Mouse (Mus musculus) ovary, postnatal 36 days (tissue): ENCODE measurements around the gene Nlk.

Experiments
- DNase-seq: peaks from one replicate; pipeline ENCODE4 v3.0.0; 2022; ENCODE audit warnings: low spot score, mixed read lengths

Gene Nlk

DNA sequence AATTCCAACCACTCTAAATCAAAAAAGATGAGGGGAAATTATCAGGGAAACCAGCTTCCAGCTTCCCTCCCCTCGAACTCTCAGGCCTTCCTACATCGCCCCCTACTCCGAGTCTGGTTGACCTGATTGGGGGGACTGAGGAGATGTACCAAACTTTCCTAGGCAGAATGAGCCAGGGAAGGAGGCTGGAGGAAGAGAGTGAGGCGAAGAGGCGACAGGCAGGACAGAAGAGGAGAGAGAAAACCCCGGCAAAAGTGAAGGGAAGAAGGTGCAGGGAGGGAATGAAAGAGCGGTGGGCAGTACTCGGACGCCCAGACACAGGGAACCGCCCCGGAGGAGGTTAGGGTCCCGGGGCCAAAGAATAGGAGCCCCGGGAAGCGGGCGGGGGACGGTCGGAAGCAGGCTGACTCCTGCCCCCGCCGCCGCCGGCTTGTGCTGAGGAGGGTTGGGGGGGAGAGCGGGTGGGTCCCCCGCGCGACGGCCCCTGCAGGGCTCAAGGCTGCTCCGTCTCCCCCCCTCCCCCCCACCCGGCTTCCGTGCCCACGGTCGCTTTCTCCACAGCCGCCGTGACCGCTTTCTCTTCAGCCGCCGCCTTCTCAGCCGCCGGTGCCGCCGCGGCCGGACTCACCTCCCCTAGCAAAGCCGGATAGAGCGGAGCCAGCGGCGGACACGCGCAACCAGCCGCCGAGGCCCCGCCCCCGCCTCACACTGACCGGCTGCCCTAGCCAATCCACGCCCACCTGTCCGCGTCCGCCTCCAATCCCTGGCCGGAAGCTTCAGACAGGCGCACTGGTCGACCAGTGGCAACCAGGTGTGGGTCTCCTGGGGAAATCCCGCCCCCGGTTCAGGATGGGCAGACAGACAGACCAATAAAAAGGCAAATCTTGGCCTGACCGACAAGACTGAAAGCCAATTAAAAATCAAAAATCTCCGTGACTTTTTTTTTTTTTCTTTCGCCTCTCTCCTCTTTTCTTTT, at the start of gene Nlk:
Nlk (minus strand) TSS at position 597 of the 976 bp plus-strand sequence.
- DNase-seq: peak; percentile 99

DNA sequence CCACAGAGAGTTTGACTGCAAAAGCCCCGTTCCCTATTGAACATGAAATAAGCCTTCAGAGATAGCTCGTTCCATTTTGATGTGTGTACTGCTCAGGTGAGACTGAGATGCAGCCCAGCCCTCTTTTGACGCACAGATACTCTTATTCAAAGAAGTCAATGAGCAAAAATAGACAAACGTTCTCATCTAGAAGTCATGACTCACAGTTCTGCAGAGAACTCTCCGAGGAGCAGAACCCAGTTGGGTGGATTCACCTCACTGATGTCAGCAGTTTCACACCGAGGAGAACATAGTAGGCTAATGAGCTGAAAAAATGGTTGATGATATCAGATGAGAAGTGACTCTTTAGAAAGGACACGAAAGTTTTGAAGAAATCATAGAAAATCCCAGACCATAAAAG, 49.1 kb upstream of the Nlk start:
- DNase-seq: no peak

DNA sequence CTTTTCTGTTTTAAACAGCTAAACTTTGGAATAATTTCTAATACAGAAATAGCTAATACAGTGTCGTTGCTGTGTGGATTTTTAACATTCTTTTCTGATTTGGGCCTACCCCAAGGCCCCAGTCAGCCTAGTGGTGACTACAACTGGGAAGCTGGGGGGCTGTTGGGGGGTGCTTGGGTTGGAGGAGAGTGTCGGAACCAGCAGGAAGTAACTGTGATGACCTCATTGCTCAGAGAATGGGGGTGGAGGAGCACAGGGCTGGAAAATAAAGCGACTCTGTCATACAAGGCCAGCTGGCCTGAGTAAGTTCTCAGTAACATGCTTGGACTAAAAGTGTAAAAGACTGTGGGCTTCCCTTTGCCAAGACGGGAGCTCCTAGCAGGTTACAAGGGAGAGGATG, 48.3 kb upstream of the Nlk start:
- no peak for DNase-seq

DNA sequence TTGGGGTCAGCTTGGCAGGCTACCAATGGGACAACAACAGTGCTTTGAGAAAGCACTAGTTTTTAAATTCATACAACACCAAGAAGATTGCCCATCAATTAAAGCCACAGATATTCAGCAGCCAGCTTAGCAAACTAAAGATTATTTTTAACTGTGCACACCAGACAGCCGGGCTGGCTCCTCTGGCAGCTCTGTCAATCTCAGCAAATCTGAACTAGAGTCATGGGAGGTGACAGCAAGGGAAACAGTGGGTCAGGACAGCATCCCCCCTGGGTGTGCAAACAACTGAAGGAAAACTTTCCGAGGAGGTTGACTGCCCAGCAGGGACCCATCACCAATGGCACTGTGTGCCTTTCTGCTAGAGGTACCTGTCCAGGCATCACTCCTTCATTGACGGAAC, 45.3 kb upstream of the Nlk start:
- no peak for DNase-seq

DNA sequence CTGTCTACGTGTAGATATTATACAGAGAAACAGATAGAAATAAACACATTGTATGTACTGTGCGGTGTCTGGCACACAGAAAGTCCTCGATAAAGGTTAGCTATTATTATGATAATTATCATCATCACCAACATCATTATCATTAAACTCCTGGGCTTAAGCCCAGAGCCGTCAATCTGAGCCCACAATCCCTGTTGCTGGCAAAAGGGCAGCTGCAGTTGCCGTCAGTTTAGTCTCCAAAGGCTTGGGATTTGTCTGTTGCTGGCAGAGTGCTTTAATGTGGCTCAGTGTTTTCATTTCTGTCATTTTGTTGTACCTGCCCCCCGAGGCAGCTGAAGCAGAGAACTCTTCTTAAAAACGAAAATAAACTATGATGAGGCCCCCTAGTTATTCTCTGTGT, 44.8 kb upstream of the Nlk start:
- DNase-seq: no peak

DNA sequence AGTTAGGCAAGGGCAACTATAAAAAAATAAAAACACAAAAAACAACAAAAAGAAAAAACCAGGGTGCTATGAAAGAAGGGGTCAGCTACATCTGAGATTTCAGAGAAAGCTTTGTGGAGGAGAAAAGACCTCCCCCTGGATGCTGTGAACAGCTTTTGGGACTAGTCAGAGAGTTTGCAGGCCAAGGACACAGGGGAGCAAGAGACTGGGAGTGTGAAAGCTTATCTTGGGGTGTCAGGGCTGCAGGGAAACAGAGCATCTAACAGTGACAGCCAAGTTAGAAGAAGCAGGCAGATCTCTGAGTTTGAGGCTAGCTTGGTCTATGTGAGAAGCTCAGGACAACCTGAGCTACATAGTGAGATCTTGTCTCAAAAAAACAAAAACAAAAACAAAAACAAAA, 42.2 kb upstream of the Nlk start:
- no peak for DNase-seq

DNA sequence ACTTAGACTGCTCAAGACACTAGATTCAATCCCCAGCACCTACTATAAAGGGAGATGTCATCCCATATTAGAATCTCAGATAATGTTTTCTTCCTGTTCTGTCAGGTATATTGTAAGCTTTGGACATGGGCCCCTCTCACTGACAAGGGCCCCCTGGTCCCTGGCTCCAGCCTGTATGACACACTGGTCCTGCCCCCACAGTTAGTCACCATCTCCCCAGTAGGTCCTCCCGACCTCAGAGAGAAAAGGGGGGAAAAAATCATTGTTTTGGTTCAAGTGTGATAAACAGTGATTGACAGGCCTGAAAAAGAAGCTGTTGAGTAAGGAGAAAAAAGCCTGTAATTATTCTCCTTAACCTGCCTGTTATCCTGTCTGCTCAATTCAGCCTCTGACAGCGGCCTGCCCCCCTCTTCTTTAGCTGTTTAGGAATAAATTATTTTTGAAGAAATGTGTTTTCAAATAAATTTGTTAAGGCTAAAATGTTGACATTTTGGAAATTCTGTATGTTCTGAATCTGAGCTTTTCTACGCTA, 39.8 kb upstream of the Nlk start:
- DNase-seq: no peak

DNA sequence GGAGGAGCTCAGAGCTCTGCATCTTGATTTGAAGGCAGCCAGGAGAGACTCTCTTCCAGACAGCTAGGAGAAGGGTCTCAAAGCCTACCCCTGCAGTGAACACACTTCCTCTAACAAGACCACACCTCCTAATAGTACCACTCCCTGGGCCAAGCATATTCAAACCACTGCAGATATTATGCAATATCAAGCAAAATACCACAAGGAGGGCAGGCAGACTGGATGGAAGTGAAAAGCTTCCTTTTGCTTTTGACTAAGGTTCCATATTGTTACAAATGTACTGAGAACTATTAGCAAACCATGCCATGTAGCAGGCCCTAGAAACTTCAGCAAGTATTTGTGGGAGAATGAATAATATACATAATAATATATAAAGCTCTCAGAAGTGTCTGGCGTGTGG, 38.0 kb upstream of the Nlk start:
- DNase-seq: no peak

DNA sequence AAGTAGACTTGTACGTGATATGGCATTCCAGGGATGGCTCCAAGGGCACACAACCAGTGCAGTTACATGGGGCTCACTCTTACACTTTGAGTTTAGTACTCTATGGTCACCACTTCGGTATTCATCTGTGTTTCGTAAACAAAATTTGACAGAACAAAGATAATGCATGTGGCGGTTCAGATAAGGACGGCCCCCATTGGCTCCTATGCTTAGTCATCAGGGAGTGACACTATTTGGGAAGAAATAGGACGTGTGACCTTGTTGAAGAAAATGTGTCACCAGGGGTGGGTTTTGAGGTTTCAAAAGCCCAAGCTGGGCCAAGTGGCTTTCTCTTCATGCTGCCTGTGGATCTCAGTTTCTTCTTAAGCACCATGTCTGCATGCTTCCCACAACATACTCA, 35.4 kb upstream of the Nlk start:
- DNase-seq: no peak

DNA sequence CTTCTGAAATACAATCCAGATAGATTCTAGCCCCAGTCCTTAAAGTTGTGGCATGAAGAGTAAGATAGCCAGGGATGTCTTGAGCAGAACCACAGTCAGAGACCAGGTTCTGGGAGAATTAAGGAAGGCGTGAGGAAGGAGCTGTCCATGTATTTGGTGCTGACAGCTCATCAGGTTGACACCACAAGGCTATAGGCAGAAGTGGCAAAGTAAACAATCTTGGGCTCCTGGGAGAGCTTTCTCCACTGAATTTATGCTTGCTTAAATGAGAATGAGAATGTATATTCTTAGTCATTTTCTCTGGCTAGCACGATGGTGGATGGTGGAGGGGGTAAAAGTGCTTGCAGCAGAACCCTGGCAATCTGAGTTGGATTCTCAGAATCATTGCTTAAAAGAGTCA, 33.7 kb upstream of the Nlk start:
- DNase-seq: no peak

DNA sequence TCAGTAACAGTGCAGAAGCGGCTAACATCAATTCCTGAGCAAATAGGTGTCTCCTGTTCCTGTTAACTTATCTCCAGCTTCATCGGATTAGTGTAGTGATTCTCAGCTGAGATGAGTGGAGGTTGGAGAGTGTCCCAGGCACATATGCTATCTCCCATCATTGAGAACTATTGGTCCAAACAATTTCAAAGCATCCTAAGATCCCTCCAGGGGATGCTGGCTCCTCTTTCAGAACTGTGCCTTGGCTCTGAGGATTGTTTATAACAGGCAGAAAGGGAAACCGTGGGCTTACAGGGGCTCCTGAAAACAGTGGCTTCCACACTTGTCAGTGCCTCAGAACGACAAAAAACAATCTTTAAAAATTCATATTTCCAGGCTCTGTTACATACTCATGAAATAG, 30.9 kb upstream of the Nlk start:
- no peak for DNase-seq

DNA sequence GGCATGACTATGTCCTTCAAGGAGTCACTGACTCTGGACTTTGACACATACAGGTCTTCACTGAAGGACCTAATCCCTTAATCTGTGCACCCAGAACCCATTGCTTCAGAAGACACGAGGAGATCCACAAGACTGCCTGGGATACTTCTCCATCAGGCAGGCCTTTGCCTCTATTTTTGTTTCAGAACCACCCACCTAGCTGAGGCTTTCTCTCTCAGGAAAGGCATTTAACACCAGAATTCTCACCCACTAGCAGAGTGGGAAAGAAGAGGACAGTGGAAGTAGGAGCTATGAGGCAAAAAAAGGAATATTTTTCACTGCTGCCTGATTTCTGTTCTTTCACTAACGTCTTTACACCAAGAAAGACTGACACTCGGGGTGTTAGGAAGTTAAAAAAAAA, 29.2 kb upstream of the Nlk start:
- no peak for DNase-seq

DNA sequence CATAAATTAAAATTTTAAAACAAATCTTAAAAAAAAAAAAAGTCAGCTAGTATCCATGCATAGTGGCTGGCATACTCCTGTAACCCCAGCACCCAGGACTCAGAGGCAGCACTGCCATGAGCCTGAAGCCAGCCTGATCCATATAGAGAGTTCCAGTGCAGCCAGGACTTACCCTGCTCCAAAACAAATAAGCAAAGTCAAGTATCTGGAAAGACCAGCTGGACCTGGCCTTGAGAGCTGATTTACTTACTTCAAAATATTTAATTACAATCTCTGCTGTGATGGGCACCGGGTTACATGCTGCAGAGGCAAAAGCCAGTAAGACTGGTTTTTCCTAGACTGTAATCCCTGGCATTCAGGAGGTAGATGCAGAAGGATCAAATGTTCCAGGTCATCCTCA, 27.6 kb upstream of the Nlk start:
- peak; percentile 5 for DNase-seq

DNA sequence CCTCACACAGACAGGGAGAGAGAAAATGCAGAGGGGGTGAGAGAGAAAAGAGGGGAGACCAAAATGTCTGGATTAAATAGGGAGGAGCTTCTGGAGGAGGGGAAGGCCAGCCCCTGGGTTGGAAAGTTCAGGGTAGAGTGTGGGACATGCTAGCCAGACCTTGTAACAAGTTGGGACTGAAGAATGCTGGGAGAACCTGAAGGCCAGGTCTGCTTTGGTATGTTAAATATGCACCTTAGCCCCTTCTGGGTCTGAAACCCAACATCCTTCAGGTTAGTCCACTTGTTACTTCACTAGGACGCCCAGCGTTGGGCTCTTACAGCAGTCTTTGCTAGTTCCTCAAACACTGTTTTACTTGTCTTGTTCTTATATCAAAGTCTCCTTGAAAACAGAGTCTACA, 24.2 kb upstream of the Nlk start:
- DNase-seq: no peak

DNA sequence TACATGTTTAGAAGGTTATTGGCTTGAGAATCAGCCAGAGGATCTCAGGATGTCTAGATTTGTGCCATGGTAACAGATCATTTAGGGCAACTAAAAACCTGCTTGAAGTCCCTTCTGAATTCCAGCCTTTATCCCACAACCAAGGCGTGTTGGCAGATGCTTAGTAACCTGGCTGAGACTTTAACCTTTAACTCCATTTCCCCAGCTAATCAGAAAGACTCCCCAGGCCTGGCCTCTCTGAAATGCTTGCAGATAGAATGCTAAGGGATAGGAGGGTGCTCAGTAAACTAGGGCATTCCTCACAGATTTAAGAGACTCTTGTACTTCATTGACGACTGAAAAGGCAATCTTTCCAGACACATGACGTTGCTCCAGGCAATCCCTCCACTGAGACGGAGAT, 20.5 kb upstream of the Nlk start:
- DNase-seq: no peak

DNA sequence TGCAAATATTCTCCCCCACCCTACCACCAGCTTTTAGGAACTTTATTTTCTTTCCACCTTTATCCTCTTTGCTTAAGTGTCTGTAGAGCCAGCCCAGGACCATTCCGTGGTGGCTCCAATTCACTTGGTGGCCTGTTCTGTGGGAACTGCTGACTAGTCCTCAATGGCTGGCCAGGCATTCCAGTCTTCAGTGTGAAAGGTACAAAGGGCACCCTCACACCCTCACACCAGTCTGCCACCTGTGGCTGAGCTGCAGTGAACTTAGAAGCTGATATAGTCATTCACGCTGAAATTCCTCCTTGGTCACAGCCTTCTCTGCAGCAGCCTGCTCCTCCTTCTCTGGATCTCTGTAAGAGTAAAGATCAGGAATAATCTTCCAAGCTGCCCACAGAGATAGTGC, 11.5 kb upstream of the Nlk start:
- no peak for DNase-seq

DNA sequence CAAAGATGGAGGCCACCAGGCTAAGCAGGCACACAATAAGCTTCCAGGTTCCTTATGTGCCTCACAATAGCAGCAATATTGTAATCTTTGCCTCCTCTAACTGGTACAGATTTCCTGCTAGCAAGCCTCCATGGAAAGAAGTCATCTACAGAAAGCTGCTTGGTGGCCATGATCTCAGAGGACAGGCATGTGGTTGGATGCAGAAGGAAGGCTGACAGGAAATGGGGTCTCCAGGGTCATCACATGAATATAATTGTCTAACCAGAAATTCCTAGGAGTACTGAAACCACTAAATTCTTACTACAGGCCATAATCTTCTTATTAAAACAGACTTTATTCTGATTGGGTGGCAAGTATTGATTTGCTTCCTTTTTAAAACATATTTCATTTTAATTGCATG, 8.9 kb upstream of the Nlk start:
- no peak for DNase-seq

DNA sequence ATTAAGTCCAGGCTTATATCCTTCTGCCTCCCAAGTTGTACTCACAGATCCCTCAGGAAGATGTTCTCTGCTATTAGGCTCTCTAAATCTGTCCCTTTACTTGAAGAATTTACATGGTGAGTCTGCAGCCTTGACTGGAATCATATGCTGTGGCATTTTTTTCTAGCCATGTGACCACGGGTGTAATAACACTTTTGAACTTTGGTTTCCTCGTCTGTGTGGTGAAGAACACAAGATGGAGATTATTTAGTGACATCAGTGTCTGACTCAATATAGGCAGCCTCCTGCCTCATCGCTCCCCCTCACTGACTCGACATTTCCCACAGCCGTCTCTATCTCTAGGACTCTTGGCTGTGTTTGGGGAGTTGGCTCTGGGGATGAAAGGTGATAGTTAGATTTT, 5.9 kb upstream of the Nlk start:
- DNase-seq: no peak

DNA sequence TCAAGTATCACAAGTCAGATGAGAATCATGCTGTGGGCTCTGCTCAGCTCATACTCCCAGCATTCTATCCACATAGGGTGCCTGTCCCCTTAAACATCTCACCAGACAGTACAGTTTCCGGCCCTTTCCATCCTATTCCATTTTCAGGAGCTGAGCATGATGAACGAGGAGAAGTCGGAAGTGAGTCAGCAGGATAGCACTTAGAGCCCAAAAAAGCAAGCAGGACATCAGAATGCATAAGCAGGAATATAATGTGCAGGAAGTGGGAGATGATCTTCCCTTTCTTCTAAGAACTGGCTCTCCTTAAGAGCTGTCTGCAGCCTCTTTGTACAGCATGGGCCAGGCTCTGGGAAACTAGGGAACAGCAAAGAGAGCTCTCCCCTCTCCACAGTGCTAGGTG, 5.1 kb upstream of the Nlk start:
- no peak for DNase-seq

DNA sequence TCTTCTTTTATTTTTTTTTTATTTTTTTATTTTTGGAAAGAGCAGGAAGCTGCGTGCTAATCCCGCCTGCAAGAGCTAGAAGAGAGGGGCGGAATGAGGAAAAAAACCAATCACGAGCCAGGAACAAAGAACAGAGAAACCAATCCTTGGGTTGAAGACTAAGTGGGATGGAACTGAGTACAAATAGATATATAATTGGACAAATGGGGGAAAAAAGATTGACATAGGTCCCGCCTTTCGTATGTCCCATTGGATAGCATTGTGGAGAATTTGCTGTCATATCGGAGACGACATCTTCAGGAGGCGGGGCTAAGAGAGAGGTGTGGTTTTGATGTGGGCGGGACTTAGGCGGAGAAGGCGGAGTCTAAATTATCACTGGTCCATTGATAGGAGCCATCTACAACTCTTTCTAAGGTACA, 589 bp upstream of the Nlk start:
- DNase-seq: peak; percentile 80

DNA sequence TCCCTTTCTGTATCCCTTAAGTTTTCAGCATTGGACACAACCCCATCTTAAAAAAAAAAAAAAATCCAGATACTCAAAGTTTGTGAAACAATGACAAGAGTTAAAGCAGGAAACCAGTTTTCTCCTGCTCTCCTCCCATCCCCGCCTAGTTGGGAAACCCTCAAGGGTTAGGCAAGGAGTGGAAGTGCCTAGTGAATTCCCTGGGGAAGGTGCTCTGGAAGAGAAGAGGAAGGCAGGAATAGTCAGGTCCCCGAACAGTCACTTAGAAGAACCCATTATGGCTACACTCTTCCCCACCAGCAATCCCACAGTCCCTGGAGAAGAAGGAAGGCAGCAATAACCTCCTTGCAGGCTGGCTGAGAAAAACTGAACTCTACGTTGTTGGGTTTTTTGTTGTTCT, 2.9 kb downstream of the Nlk start:
- no peak for DNase-seq

DNA sequence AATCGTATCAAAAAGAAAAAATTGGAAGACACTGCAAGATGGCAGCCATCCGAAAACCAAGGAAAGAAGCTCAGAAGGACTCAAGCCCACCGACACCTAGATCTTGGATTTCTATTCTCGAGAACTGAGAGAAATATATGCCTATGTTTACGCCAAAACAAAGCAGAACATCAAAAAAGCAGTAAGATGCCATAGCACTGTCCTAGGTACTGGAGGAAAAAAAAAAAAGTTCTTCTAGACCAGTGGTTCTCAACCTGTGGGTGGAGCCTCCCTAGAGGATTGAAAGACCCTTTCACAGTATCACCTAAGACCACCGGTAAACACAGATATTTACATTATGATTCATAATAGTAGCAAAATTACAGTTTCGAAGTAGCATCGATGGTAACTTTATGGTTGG, 3.9 kb downstream of the Nlk start:
- no peak for DNase-seq

DNA sequence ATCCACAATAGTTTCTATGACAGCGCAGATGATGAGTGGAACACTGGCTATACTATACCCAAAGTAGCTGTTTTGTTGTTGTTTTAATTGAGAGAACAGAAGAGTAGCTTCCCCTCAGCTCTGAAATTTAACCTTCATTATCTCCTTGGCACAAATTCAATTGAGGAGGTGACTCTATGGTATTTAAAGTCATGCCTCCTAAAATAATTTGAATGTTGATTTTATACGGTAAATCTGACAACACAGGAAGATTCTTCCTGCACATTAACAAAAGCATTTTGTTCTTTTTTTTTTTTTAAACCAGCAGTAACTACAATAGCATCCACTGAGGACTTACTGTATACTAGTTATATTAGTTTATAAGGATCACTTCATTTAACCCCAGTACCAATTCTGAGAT, 6.0 kb downstream of the Nlk start:
- no peak for DNase-seq

DNA sequence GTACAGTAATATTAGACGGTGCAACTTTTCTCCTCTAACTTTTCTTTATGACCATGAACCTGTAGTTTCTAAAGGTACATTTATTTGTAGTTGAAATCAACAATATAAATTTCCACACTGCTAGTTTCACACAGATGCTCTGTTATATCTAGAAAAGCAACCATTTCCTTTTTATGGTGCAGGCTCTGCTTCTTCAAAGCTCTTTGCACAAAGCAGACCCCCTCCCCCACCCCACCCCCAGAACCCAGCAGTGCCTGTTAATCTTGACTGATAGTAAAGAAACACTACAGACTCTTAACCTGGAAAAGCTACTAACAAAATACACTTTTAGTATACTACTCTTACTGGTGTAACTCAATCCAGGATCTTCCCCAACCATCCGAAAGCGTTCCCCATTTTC, 6.6 kb downstream of the Nlk start:
- DNase-seq: no peak
